Mouse (Mus musculus): ENCODE measurements around the gene Eef1akmt3. TPM values are rescaled to one million over a fixed set of nuclear protein-coding genes. Genes with fewer than 3 reads are reported as not detected.

Gene Eef1akmt3
- total and polyA plus RNA-seq, 2 experiments from 2014 or later = 0.16 TPM; not detected in 1

- ATAC-seq (ENCODE audit: low FRiP score) (no peak), DNase-seq (ENCODE audit: low spot score) (no peak)
- H3K36me3 ChIP-seq (ENCODE audit: insufficient read depth, low read length) = no peaks in the 10 kb centered on the region
- no peak for TF ChIP-seq CTCF (IDR thresholded peaks at IDR 0.05)
- no peak overlapping the region for H3K27ac ChIP-seq (ENCODE audit: low read depth, low read length)
- 78% methylated on average over 12 of the region's 12 CpGs for WGBS
- no peaks in the 10 kb centered on the region; the same call in 1 of the 2 replicates for H3K4me1 ChIP-seq (ENCODE audit: insufficient read depth, low read length)
- H3K9me3 ChIP-seq (ENCODE audit: low read length) = no peaks in the 10 kb centered on the region
- H3K9ac ChIP-seq (replicated peaks; ENCODE audit: low read length, poor library complexity, severe bottlenecking) = no peak overlapping the region
- H3K4me3 ChIP-seq (ENCODE audit: low read depth, low read length) = no peak overlapping the region
- H3K4me2 ChIP-seq (ENCODE audit: low read depth, low read length, poor library complexity, severe bottlenecking) = no peak overlapping the region
- H3K27me3 ChIP-seq (ENCODE audit: insufficient read depth, low read length) = 0 out of 2 replicates have a peak, but pooled peaks cover 4% of the 10 kb centered on the region
These were observed 5.0 kb downstream of the Eef1akmt3 start for GRCm38 (mm10) chr10:127036273-127036672.

GRCm38 (mm10) chr10:127033301-127033741 is 8.0 kb downstream of the Eef1akmt3 start:
- H3K27ac ChIP-seq (ENCODE audit: low read depth, low read length) = no peak overlapping the region
- DNase-seq (ENCODE audit: low spot score) (no peak), ATAC-seq (ENCODE audit: low FRiP score) (no peak)
- TF ChIP-seq CTCF (IDR thresholded peaks at IDR 0.05) = no peak
- no peaks in the 10 kb centered on the region for H3K27me3 ChIP-seq (ENCODE audit: insufficient read depth, low read length)
- H3K9ac ChIP-seq (replicated peaks; ENCODE audit: low read length, poor library complexity, severe bottlenecking) = no peak overlapping the region
- H3K4me3 ChIP-seq (ENCODE audit: low read depth, low read length) = no peak overlapping the region
- H3K4me2 ChIP-seq (ENCODE audit: low read depth, low read length, poor library complexity, severe bottlenecking) = no peak overlapping the region
- no peaks in the 10 kb centered on the region for H3K4me1 ChIP-seq (ENCODE audit: insufficient read depth, low read length)
- WGBS = 77% methylated on average over 8 of the region's 8 CpGs
- no peaks in the 10 kb centered on the region for H3K9me3 ChIP-seq (ENCODE audit: low read length)
- H3K36me3 ChIP-seq (ENCODE audit: insufficient read depth, low read length) = peaks cover 3% of the 10 kb centered on the region; the same call in 1 of the 2 replicates

- Histone ChIP-seq H3K9me3 (ENCODE audit: low read length) (no peaks in the 10 kb centered on the region), H3K27ac (ENCODE audit: low read depth, low read length) (peak within 1 kb of the TSS; percentile 73), H3K9ac (replicated peaks; ENCODE audit: low read length, poor library complexity, severe bottlenecking) (peak within 1 kb of the TSS; percentile 92), H3K4me2 (ENCODE audit: low read depth, low read length, poor library complexity, severe bottlenecking) (peak within 1 kb of the TSS; percentile 85), H3K36me3 (ENCODE audit: insufficient read depth, low read length) (peaks cover 16% of the 10 kb centered on the region), H3K4me1 (ENCODE audit: insufficient read depth, low read length) (no peaks in the 10 kb centered on the region), H3K27me3 (ENCODE audit: insufficient read depth, low read length) (no peaks in the 10 kb centered on the region), H3K4me3 (ENCODE audit: low read depth, low read length) (peak within 1 kb of the TSS; percentile 83)
- TF ChIP-seq CTCF (IDR thresholded peaks at IDR 0.05) = peak; percentile 97
- 6% methylated on average over 55 of the region's 56 CpGs for WGBS
- ATAC-seq (ENCODE audit: low FRiP score) (peak; percentile 78), DNase-seq (ENCODE audit: low spot score) (peak; percentile 94)
These were observed 10.7 kb downstream of the Eef1akmt3 start, which contains the start of gene Tsfm for GRCm38 (mm10) chr10:127030336-127031296. Gene Tsfm (minus strand): TSS chr10:127030840.

- Histone ChIP-seq H3K4me2 (ENCODE audit: low read depth, low read length, poor library complexity, severe bottlenecking) (no peak overlapping the region), H3K9me3 (ENCODE audit: low read length) (no peaks in the 10 kb centered on the region), H3K4me1 (ENCODE audit: insufficient read depth, low read length) (no peaks in the 10 kb centered on the region), H3K27me3 (ENCODE audit: insufficient read depth, low read length) (no peaks in the 10 kb centered on the region), H3K9ac (replicated peaks; ENCODE audit: low read length, poor library complexity, severe bottlenecking) (no peak overlapping the region), H3K4me3 (ENCODE audit: low read depth, low read length) (no peak overlapping the region), H3K27ac (ENCODE audit: low read depth, low read length) (no peak overlapping the region), H3K36me3 (ENCODE audit: insufficient read depth, low read length) (peaks cover 11% of the 10 kb centered on the region)
- DNase-seq (ENCODE audit: low spot score) (no peak), ATAC-seq (ENCODE audit: low FRiP score) (no peak)
- WGBS = 78% methylated on average over 16 of the region's 16 CpGs
- no peak for TF ChIP-seq CTCF (IDR thresholded peaks at IDR 0.05)
These were observed 22.9 kb downstream of the Eef1akmt3 start for GRCm38 (mm10) chr10:127018422-127018821.

GRCm38 (mm10) chr10:127017071-127017470 is 24.2 kb downstream of the Eef1akmt3 start:
- no peaks in the 10 kb centered on the region for H3K4me1 ChIP-seq (ENCODE audit: insufficient read depth, low read length)
- WGBS = 13% methylated on average over 2 of the region's 2 CpGs
- H3K9ac ChIP-seq (replicated peaks; ENCODE audit: low read length, poor library complexity, severe bottlenecking) = no peak overlapping the region
- no peak for TF ChIP-seq CTCF (IDR thresholded peaks at IDR 0.05)
- no peaks in the 10 kb centered on the region for H3K36me3 ChIP-seq (ENCODE audit: insufficient read depth, low read length)
- H3K4me2 ChIP-seq (ENCODE audit: low read depth, low read length, poor library complexity, severe bottlenecking) = no peak overlapping the region
- no peak overlapping the region for H3K4me3 ChIP-seq (ENCODE audit: low read depth, low read length)
- H3K9me3 ChIP-seq (ENCODE audit: low read length) = no peaks in the 10 kb centered on the region
- ATAC-seq (ENCODE audit: low FRiP score) = no peak
- no peak for DNase-seq (ENCODE audit: low spot score)
- H3K27ac ChIP-seq (ENCODE audit: low read depth, low read length) = no peak overlapping the region
- no peaks in the 10 kb centered on the region for H3K27me3 ChIP-seq (ENCODE audit: insufficient read depth, low read length)

GRCm38 (mm10) chr10:127016488-127016887 is 24.8 kb downstream of the Eef1akmt3 start:
- no peak overlapping the region for H3K27ac ChIP-seq (ENCODE audit: low read depth, low read length)
- no peaks in the 10 kb centered on the region for H3K9me3 ChIP-seq (ENCODE audit: low read length)
- no peaks in the 10 kb centered on the region for H3K4me1 ChIP-seq (ENCODE audit: insufficient read depth, low read length)
- no peak overlapping the region for H3K4me3 ChIP-seq (ENCODE audit: low read depth, low read length)
- 58% methylated on average over 5 of the region's 5 CpGs for WGBS
- H3K9ac ChIP-seq (replicated peaks; ENCODE audit: low read length, poor library complexity, severe bottlenecking) = no peak overlapping the region
- TF ChIP-seq CTCF (IDR thresholded peaks at IDR 0.05) = peak; percentile 38
- H3K27me3 ChIP-seq (ENCODE audit: insufficient read depth, low read length) = no peaks in the 10 kb centered on the region
- ATAC-seq (ENCODE audit: low FRiP score) (no peak), DNase-seq (ENCODE audit: low spot score) (no peak)
- H3K4me2 ChIP-seq (ENCODE audit: low read depth, low read length, poor library complexity, severe bottlenecking) = no peak overlapping the region
- no peaks in the 10 kb centered on the region for H3K36me3 ChIP-seq (ENCODE audit: insufficient read depth, low read length)
